Mouse (Mus musculus) heart, embryonic 14.5 days (tissue): ENCODE data around the gene Urb1. TPM values are rescaled to one million over a fixed set of nuclear protein-coding genes. Genes with fewer than 3 reads are reported as not detected.
A peak's percentile ranks its signal among the peaks of the same experiment; 100 is the strongest.

Experiments
- ATAC-seq: fragments of 200-750 bp; cut with Nextera tagmentation; 2 replicates; pipeline ENCODE4 v1.8.0; 2017; ENCODE audit warnings: low read depth, moderate TSS enrichment; ENCODE audit not compliant: insufficient number of reproducible peaks, insufficient read depth, low FRiP score
- H3K27ac ChIP-seq, 2 experiments: fragments of 200-500 bp in 1 of 2; fragments of 300-500 bp in 1 of 2; sonication (generic) in 1 of 2; replicated peaks in 1 of 2; 2 replicates each; pipeline ENCODE4 v1.5.1; 2012 to 2014; ENCODE audit warnings: low read depth in 2 of 2, low read length in 2 of 2, control low read depth in 1 of 2, mild to moderate bottlenecking in 1 of 2, mixed read lengths in 1 of 2; ENCODE audit not compliant: control insufficient read depth in 1 of 2, insufficient read depth in 1 of 2
- H3K27me3 ChIP-seq: fragments of 300-500 bp; sonication (generic); 2 replicates; pipeline ENCODE4 v1.6.1; 2014; ENCODE audit warnings: mild to moderate bottlenecking, low read length, control low read depth; ENCODE audit not compliant: control insufficient read depth, insufficient read depth
- H3K36me3 ChIP-seq: fragments of 300-500 bp; sonication (generic); 2 replicates; pipeline ENCODE4 v1.6.1; 2014; ENCODE audit warnings: mild to moderate bottlenecking, control low read depth, low read length, mixed read lengths; ENCODE audit not compliant: control insufficient read depth, insufficient read depth
- H3K4me1 ChIP-seq, 2 experiments: fragments of 200-500 bp in 1 of 2; fragments of 300-500 bp in 1 of 2; sonication (generic) in 1 of 2; 2 replicates each; pipeline ENCODE4 v1.6.1; 2012 to 2014; ENCODE audit warnings: low read length in 2 of 2, control low read depth in 1 of 2, mixed read lengths in 1 of 2; ENCODE audit not compliant: control insufficient read depth in 2 of 2, insufficient read depth in 2 of 2
- H3K4me2 ChIP-seq: fragments of 300-500 bp; sonication (generic); 2 replicates; pipeline ENCODE4 v1.6.1; 2014; ENCODE audit warnings: mild to moderate bottlenecking, low read length
- H3K4me3 ChIP-seq, 2 experiments: fragments of 200-500 bp in 1 of 2; fragments of 300-500 bp in 1 of 2; sonication (generic) in 1 of 2; 2 replicates each; pipeline ENCODE4 v1.5.1; 2012 to 2014; ENCODE audit warnings: low read length in 2 of 2, mild to moderate bottlenecking in 2 of 2, control low read depth in 1 of 2, low read depth in 1 of 2, moderate library complexity in 1 of 2; ENCODE audit not compliant: control insufficient read depth in 1 of 2, insufficient read depth in 1 of 2
- H3K9ac ChIP-seq: fragments of 300-500 bp; sonication (generic); 2 replicates; pipeline ENCODE4 v1.6.1; 2014; ENCODE audit warnings: mild to moderate bottlenecking, low read length
- H3K9me3 ChIP-seq: fragments of 300-500 bp; sonication (generic); 2 replicates; pipeline ENCODE4 v1.6.1; 2016; ENCODE audit warnings: low read length, control low read depth; ENCODE audit not compliant: control insufficient read depth
- WGBS: fragments of 180-500 bp; shearing (Covaris S2); extraction: QIAGEN DNeasy Blood & Tissue Kit; methylation state at CpG from one replicate; pipeline ENCODE4 v1.1.7; 2014; 5-methylcytosine and 5-hydroxymethylcytosine counted together
- polyA plus RNA-seq: library from polyadenylated mRNA; unstranded; fragments of >200 nt; fragmentation: Nextera tagmentation; extraction: Ambion mirVana; gene quantifications from 2 replicates; pipeline ENCODE4 v1.2.1, GENCODE M21; 2014

The Urb1 gene
- polyA plus RNA-seq, 1 experiment from 2014 or later = 7.6 TPM

GRCm38 (mm10) chr16:90738092-90738956 lies 71.9 kb downstream of the Urb1 start, which contains the start of gene Mrap:
Mrap (plus strand) TSS chr16:90738207.
- H3K36me3 ChIP-seq = no peaks in the 10 kb centered on the region
- no peaks in the 10 kb centered on the region for H3K27me3 ChIP-seq
- H3K4me1 ChIP-seq = peaks cover 20 to 21% of the 10 kb centered on the region in 2 experiments
- no peaks in the 10 kb centered on the region for H3K9me3 ChIP-seq
- peak within 1 kb of the TSS; percentile 47 to 60 for H3K4me3 ChIP-seq
- H3K4me2 ChIP-seq = peak within 1 kb of the TSS; percentile 67
- H3K27ac ChIP-seq = peak within 1 kb of the TSS; percentile 48 to 73
- ATAC-seq = peak; percentile 58
- H3K9ac ChIP-seq = peak within 1 kb of the TSS; percentile 73
- 27% methylated on average over 26 of the region's 26 CpGs for WGBS

DNA sequence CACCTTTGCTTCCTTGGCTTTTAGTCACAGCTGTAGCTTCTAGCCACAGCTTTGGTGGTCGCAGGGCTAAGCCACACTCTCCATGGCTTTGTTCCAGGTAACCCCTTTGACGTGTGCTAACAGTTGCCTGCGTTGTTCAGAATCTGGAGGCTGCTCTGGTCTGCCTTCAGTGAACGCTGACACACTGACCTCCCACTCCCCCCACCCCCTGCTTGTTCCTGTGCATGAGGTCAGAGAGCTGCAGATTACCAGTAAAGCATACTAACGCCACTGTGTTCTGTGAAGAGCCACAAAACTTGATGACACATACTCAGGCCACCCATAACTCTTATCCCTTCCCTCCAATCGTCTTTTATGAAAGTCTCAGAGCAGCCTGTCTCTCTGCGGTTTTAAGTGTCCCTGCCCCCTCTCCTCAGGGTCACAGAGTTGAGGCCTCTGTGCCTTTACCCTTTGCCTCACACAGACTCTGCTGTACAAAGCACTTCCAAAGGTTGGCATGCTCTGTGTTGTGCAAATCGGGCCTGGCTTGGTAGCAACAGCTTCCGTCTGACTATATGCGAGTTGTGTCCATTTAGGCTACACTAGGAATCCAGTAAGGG lies 73.4 kb downstream of the Urb1 start:
- Histone ChIP-seq H3K27ac (no peak overlapping the region), H3K4me3 (no peak overlapping the region), H3K36me3 (no peaks in the 10 kb centered on the region), H3K9me3 (no peaks in the 10 kb centered on the region; the same call in 1 of the 2 replicates), H3K9ac (0 out of 2 replicates have a peak overlapping the region, but pooled peaks have one; percentile 11), H3K27me3 (no peaks in the 10 kb centered on the region), H3K4me1 (peaks cover 12 to 16% of the 10 kb centered on the region in 2 experiments), H3K4me2 (no peak overlapping the region)
- ATAC-seq = no peak; the same call in 1 of the 2 replicates
- 36% methylated on average over 10 of the region's 10 CpGs for WGBS

- H3K4me1 ChIP-seq = peaks cover 11 to 16% of the 10 kb centered on the region in 2 experiments
- no peaks in the 10 kb centered on the region for H3K36me3 ChIP-seq
- H3K9ac ChIP-seq = no peak overlapping the region
- no peak overlapping the region for H3K4me2 ChIP-seq
- no peaks in the 10 kb centered on the region for H3K27me3 ChIP-seq
- H3K4me3 ChIP-seq = no peak overlapping the region
- H3K9me3 ChIP-seq = no peaks in the 10 kb centered on the region; the same call in 1 of the 2 replicates
- ATAC-seq = no peak
- H3K27ac ChIP-seq = no peak overlapping the region
- WGBS = 60% methylated on average over 4 of the region's 4 CpGs
Observed at GRCm38 (mm10) chr16:90735611-90736010, 74.6 kb downstream of the Urb1 start.

- peaks cover 0 to 10% of the 10 kb centered on the region in 2 experiments; a peak in 2 of 4 replicates for H3K4me1 ChIP-seq
- 2% methylated on average over 53 of the region's 53 CpGs for WGBS
- no peaks in the 10 kb centered on the region for H3K27me3 ChIP-seq
- H3K9ac ChIP-seq = peak within 1 kb of the TSS; percentile 86
- H3K4me3 ChIP-seq = peak within 1 kb of the TSS; percentile 71 to 76
- H3K4me2 ChIP-seq = peak within 1 kb of the TSS; percentile 95
- peak within 1 kb of the TSS; percentile 24 to 65; a peak in 3 of 4 replicates for H3K27ac ChIP-seq
- H3K36me3 ChIP-seq = peaks cover 3% of the 10 kb centered on the region; the same call in 1 of the 2 replicates
- H3K9me3 ChIP-seq = no peaks in the 10 kb centered on the region; the same call in 1 of the 2 replicates
- peak; percentile 95 for ATAC-seq
Observed at GRCm38 (mm10) chr16:90727233-90728115, 82.7 kb downstream of the Urb1 start, which contains the start of gene Mis18a. Mis18a (minus strand) TSS chr16:90727404.

DNA sequence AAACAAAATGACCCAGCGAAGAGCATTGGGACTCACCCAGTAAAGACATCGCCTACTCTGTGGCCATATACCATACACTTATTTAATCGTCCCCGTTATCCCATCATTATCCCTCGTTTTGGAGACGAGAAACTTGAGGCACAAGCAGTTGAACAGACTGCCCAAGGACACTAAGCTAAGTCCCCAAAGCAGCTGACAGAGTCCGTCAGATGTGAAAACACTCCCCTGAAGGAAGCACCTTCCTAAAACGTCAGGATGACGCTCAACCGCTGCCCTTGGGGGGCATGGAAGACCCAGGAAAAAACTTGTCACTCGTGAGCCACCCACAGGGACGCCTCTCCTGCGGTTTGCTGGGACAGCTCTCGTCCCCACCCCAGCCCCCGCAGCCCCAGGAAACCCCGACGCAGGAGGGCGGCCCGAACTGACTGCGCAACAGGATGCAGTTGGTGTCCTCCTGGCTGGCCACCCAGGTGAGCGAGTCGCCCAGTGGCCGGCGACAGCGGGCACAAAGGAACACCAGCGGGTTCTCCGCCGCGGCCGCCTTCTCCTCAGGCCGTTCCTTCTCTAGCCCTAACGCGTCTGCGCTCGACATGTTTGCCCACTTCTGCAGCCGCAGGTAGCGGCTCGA lies 83.5 kb downstream of the Urb1 start:
- no peak overlapping the region for H3K27ac ChIP-seq
- peak overlapping the region; percentile 90 for H3K4me2 ChIP-seq
- H3K36me3 ChIP-seq = peaks cover 7% of the 10 kb centered on the region; the same call in 1 of the 2 replicates
- H3K9me3 ChIP-seq = no peaks in the 10 kb centered on the region
- peaks cover 0 to 10% of the 10 kb centered on the region in 2 experiments; a peak in 2 of 4 replicates for H3K4me1 ChIP-seq
- 5% methylated on average over 38 of the region's 38 CpGs for WGBS
- peak overlapping the region; percentile 81 for H3K9ac ChIP-seq
- peak; percentile 2; the same call in 1 of the 2 replicates for ATAC-seq
- H3K27me3 ChIP-seq = no peaks in the 10 kb centered on the region
- H3K4me3 ChIP-seq = peak overlapping the region; percentile 71 to 76

- no peaks in the 10 kb centered on the region for H3K9me3 ChIP-seq
- no peak for ATAC-seq
- peaks cover 0 to 10% of the 10 kb centered on the region in 2 experiments; a peak in 2 of 4 replicates for H3K4me1 ChIP-seq
- peaks cover 28% of the 10 kb centered on the region for H3K36me3 ChIP-seq
- 92% methylated on average over 4 of the region's 4 CpGs for WGBS
- H3K9ac ChIP-seq = no peak overlapping the region
- H3K27ac ChIP-seq = no peak overlapping the region
- H3K4me3 ChIP-seq = no peak overlapping the region
- H3K4me2 ChIP-seq = no peak overlapping the region
- no peaks in the 10 kb centered on the region for H3K27me3 ChIP-seq
Observed at GRCm38 (mm10) chr16:90724051-90724450, 86.2 kb downstream of the Urb1 start.
